Mouse (Mus musculus): ENCODE measurements around the gene Mrps18b.
"Not testable (repeated sequence)": the region's sequence is repeated elsewhere in the genome, so short reads cannot be mapped to it uniquely, and the experiment has no call there.

The Mrps18b gene

DNA sequence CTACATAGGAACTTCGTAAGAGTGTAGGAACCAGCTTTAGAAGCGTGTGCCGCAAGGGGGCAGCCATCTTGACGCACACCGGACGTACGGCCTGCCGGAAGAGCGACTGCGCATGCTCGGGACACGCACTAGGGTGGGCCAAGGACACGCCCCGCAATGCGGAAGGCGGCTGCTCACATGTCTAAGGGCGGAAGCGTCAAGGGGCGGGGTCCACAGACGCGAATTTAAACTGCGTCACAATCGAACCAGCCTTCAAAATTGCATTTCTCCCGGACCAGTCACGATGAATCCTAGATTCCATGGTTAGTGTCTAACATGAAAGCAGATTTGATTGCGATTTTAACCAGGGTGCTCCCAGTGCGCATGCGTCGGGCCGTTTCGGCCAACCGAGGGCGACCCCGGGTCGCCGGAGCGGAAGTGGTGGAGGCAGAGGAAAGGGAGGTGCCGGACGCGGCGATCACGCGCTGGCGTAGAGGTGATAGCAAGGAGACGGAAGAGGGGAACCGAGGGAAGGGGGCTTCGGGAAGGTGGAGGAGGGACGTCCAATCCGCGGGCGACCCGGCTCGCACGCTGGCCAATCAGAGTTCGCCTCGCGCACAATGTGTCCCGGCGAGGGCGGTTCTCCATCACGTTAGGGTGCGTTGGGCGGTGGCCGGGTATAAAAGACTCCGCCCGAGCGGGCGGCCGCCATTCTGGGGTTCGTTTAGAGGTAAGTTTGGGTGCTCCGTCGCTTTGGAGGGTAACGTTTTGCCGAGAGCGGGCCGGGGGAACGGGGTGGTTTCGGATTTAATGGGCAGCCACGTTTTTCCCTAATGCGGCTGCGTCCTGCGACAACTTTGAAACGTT, at the start of gene Mrps18b, which contains the start of gene Ppp1r10:
Gene Mrps18b (minus strand): TSS at position 93 of the 846 bp plus-strand sequence.
Gene Ppp1r10 (plus strand): TSS at position 138 of the 846 bp plus-strand sequence.
- peak; percentile 100 for DNase-seq

DNA sequence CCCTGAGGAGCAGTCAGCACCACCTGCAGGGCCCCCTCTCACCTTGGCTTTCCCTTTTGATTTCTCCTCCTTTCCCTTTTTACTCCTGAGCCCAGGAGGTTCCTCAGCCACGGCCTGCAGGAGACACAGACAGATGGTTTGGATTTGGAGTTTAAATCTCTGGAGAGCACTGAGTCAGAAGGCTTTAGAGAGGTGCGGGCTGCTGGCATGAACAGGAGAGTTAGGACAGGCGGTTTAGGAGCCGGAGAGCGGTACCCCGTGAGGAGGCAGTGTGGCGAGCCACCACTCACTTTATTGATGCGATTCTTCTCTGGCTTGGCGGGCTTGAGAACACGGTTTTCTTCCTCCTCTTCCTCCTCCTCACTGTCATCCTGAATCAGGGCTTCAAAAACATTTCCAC, 47.1 kb upstream of the Mrps18b start:
- no peak for DNase-seq

DNA sequence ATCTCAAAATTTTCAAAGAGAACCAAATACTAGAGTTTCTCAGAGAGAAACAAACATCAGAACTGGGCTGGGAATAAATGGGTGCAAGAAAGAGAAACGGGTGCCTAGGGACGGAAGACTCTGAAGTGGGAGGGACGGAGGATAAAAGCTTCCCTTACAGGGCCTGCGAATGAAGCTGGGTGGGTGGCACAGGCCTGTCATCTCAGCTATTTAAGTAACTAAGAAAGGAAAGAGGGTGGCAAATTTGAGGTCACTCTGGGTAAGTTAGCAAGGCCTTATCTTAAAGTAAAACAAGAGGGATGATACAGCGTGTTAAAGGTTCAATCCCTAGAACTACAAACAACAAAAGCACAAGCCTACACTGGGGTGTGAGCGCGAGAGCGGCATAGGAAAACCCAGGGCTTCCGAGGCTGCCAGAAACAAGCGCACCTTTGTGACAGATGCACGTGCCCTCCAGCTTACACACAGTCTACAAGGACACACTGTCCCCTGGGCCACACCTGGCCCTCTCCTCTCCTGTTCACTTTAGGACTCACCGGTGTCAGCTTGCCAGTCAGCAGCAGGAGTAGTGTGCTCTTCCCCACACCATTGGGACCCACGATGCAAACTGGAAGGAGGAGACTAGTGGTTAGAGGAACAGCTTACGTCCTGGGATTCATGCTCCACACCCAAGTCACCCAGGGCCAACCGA, 42.5 kb upstream of the Mrps18b start:
- DNase-seq = no peak

DNA sequence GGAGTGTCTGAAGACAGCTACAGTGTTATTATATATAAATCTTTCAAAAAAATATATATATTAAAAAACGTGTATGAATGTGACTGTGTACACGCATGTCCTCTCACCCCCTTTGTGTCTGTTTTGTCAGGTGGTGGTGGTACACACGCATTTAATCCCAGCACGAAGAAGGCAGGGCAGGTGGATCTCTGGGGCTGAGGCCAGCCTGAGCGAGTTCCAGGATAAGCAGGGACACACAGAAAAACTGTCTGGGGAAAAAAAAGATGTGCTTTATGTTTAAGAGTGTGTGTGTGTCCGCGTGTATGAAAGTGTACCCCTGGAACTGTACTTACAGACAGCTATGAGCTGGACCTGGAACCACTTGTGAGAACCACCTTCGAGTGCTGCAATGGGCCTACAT, 38.5 kb upstream of the Mrps18b start:
- DNase-seq = no peak

DNA sequence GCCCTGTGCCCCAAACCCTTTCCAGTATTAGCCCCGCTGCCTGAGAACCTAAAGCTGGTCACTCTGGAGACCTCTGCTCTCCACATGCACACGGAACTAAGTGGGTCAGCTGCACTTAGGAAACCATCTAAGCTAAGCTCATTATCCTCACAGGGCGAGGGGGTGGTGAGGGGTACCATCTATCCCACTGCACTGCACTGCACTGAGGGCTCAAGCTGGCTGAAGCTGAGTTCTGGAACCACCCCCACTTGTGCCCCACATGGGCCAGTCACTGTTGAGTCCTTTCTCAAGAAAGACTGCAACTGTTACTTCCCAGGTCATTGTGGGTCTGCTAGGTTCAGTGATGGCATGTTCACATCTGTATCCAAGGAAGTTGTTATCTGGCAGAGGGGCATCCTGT, 36.4 kb upstream of the Mrps18b start:
- not testable (repeated sequence) for DNase-seq

DNA sequence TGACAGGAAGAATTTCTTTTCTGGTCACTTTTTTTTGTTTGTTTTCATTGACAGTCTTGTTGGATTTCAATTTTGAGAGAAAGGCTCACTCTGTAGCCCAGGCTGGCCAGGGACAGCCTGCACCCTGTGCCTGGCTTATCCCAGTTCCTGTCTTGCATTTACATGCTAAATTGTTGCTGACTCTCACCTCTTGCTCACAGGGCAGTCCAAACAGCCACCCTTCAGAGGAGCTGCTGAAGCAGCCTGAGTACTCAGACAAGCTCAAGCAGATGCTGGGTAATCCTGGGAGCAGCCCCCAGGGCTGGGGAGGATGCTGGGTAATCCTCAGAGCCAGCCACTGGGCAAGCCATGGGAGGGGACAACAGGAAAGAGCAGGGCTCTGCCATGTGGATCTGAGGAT, 34.8 kb upstream of the Mrps18b start:
- not testable (repeated sequence) for DNase-seq

DNA sequence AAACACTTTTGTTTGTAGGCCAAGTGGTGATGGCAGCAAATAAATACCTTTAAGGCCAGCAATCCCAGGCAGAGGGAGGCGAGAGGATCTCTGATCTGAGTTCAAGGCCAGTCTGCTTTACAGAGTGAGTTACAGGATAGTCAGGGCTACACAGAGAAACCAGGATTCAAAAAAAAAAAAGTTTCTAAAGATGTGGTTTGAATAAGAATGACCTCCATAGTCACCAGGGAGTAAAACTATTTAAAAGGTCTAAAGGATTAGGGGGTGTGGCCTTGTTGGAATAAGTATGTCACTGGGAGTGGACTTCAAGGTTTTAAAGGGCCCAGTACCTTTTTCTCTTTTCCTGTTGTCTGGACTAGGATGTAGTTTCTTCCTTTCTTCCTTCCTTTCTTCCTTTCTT, 23.8 kb upstream of the Mrps18b start:
- DNase-seq = no peak

DNA sequence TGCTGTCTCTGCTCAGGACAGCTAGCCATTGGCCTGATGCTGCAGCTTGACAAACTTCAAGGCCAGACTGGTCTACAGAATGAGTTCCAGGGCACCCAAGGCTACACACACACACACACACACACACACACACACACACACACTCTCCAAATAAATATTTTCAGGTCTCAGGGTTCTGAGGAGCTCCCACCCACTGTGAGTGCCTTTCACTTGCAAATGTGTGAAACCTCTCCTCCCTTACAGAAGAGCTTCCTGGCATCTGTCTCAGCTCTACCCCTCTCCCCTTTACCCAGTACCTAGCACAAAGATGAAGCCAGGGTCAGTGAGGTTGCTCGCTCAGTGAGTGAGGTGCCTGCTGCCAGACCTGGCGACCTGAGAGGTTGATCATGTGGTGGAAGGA, 22.9 kb upstream of the Mrps18b start:
- DNase-seq = no peak

DNA sequence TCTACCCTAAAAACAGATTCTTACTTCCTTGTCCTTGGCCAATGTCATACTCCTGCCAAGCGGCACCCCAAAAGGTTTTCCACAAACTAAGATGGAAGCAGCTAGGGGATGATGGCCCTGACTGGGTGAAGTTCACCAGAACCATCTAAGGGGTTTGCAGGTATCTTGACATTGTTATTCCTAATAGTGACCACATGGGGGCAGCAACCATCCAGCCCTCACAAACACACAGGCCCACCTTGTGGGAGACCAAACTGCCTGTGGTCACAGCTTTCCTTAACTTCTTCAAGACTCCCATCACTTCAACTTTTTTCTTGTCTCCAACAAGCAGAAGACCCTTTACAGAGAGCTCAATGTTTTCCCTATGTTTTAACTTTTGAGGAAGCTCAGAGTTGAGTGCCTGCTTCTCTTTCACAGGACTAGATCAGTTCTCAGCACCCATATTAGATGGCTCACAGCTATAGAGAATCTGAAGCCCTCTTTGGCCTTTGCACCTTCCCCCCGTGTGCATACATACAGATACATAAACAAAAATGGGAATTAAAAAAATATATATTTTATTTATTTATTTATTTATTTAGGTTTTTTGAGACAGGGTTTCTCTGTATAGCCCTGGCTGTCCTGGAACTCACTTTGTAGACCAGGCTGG, 21.6 kb upstream of the Mrps18b start:
- DNase-seq = peak; percentile 69

DNA sequence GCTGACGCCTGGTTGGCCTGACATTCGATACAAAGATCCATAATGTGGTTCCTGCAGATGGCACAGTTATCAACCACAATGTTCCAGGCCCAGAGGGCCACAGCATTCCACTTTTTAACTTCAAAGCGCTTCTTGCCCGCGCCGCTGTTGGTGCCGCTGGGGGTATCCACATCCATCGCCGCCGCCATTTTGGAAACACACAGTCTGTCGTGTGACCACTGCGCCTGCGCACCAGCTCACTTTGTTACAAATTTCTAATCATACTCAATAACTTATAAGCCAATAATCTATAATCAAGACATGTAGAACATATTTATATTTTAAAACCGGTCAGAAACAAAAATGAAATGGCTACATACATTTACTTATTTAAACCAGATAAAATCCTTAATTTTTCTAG, 19.6 kb upstream of the Mrps18b start:
- DNase-seq = not testable (repeated sequence)

DNA sequence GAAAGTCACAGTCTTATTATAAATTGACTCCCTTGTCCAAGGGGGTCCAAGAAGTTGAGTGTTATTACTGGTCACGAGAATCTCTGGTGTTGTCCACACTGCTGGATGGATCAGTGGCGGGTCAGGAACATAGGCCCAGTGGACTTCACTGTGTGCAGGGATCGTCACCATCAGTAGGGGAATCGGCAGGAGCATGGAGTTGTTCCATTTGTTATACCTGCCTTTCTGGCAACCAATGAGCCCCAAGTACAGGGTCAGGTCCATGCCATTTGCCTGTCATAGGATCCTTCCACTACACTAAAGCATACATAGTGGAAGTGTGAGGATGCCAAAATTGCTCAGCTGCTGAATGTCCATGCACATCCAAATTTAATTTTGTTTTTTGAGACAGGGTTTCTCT, 16.4 kb upstream of the Mrps18b start:
- DNase-seq = no peak

DNA sequence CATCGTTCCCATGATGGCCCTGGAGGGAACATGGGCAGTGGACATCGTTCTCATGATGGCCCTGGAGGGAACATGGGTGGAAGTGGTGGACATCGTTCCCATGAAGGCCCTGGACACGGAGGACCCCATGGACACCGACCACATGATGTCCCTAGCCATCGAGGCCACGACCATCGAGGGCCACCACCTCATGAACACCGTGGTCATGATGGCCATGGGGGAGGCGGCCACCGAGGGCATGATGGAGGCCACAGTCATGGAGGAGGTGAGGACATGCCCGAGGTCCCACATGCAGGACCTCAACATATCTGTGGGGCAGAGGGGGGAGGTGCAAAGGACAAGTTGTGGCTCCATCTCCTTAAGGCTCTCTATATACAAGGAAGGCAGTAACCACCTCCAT, 14.4 kb upstream of the Mrps18b start:
- no peak for DNase-seq

DNA sequence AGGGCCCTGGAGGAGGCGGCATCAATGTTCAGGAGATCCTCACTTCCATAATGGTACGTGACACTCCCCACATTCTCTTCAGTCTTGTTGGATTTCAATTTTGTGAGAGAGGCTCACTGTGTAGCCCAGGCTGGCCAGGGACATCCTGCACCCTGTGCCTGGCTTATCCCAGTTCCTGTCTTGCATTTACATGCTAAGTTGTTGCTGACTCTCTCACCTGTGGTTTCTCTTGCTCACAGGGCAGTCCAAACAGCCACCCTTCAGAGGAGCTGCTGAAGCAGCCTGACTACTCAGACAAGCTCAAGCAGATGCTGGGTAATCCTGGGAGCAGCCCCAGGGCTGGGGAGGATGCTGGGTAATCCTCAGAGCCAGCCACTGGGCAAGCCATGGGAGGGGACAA, 13.3 kb upstream of the Mrps18b start:
- DNase-seq = no peak

DNA sequence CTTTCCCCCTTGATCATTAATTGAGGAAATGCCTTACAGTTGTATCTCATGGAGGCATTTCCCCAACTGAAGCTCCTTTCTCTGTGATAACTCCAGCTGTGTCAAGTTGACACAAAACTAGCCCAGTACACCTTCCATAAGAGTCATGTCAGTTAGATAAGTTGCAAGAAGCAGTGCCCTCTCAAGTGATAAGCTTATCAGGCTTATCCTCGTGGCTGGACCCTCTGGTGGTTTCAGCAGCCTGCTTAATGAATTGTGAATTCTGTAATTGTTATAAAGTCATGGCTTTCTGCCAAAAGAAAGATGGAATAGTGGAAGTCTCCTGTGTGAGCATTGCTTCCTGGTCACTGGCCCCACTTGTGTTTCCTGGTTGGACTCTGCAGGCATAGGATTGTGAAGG, 11.3 kb upstream of the Mrps18b start:
- DNase-seq = no peak

DNA sequence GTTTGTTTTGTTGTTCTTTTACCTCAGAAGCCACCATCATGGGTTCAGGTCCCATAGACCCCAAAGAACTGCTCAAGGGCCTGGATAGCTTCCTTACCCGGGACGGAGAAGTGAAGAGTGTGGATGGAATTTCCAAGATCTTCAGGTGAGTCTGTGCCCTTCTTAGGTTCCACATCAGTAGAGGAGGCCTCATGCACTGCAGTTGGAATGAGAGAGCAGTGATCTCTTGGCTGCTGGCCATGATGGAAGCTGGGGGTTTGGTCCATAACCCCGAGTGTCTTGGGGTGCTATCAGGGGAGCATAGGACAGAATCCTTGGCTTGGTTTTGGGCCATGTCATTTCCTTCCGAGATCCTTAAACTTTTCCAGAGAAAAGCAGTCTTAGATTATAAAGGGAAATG, 7.1 kb upstream of the Mrps18b start:
- DNase-seq = no peak

DNA sequence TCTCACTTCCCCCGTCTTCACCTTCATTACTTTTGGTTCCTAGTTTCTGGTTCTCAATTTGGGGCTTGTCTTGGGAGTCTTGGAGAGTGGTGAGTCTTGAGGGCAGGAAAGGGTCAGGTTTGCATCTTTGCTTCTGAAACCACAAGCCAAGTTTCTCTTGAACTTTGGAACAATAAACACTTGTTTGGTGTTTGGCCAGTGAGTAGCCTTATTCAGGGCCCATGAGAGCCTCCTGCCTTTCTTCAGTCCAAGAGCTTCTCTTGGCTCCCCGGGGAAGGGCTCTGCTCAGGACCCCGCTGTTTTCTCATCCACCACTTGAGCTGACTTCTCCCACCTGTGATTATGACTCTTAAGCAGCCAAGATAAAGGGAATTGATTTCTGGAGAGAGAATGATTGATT, 6.4 kb upstream of the Mrps18b start:
- peak; percentile 29 for DNase-seq

DNA sequence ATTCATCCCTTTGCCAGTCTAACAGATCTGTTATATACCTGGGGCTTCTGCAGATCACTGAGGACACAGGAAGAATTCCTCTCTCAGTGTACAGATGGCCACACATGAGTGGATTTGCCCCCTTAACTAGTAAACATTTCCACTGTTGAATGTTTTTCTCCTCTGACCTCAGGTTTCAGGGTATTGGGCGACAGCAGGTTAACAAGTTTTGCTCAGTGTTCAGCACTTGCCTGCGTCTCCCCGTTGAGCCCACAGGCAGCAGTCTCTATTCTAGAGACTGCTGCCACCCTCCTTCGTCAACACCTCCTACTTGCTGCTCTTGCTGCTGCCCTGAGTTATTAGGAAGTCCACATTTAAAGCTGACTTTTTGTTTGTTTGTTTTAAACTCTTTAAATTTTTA, 5.5 kb upstream of the Mrps18b start:
- no peak for DNase-seq

DNA sequence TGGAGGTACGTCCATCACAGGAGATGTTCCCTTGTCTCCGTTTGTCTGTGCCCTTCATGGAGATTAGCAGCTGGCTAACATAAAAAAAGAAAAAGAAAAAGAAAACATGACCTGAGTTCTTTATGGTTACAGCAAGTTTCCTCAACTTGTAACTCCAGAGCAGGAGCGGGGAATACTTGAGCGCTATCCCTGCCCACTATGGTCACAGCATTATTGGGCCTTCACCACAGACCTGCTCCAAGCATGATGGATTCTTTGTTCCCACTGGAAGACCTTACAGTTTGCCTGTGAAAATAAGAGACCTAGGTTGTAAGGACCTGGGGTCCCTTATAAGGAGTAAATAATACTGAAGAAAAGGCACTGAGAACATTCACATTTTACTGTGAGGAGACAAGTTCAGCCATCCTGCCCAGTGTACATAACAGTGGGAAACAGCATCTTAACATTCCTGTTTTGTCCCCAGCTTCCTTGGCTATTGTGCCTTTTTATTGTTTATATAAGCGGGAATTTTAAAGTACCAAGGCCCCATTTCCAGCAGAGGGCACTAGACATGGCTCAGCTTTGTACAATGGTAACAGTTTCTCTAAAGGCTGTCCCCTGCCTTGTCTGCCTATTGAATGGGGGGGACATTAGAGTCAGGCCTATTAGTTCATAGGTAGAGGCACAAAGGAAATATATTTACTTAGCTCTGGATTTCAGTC, 4.8 kb upstream of the Mrps18b start:
- peak; percentile 58 for DNase-seq

DNA sequence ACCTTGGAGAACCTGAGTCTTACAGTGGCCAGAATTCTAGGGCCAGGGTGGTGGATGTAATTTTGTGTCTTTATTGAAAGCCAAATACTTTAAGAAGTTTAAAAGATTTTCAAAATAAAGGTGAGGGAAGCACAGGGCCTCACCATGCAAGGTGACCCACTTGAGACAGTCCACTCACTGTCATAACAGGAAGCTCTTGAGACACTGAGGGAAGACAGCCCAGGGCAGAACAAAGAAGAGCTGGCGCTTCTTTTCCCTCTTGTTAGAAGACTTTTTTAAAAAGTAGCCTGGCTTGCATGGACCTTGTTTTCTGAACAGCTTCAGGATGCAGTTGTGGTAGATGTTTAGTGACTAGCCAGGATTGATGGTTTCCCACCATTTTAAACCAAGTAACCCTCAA, 4.2 kb upstream of the Mrps18b start:
- peak; percentile 30 for DNase-seq

DNA sequence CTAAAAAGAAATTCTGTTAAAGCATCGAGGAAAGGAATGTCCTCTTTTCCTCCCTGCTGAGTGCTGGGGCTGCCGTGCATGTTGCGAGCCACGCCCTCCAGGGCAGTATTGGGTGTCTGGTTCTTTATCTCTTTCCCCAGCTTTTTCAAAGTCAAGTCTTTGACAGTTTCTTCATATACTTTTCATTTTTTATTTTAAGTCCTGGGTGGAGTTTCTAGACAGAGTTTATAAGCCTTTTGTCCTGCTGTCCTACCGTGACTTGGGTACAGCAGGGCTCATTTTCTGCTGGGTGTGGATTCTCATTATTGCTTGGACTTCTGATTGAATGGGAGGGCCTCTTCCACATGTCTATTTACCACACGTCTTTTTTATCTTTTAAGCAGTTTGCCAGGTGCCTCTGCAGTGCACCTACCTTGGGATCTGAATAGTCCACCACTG, 3.7 kb upstream of the Mrps18b start:
- DNase-seq = no peak

DNA sequence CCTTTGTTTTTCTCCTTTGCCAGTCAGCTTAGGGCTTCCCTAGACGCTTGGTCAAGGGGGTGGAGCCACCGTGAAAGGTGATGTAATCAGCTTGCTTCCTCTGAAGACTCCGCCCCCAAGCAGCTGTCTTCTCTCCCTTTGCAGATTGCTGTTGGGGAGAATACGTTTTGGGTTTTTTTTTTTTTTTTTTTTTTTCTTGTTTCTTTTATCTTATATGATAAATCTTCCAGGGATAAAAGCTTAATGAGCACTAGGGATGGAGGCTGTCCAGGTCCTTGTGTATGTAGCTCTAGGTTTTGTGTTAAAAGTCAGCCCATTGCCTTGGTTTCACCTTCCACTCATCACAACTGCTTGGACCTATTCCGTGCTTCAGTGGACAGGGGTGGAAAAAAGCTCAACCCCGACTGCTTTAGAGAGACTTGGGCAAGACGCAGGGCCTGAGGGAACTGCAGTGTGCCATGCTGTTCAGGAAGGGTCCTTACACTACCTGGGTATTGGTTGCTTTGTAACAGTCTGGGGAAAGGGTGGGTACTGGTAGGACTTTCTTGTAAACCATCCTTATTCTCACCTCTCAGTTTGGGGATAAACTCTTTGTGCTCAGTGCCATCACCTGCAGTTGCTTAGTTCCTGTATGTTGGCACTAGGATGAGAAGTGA, 3.0 kb upstream of the Mrps18b start:
- DNase-seq = peak; percentile 97

DNA sequence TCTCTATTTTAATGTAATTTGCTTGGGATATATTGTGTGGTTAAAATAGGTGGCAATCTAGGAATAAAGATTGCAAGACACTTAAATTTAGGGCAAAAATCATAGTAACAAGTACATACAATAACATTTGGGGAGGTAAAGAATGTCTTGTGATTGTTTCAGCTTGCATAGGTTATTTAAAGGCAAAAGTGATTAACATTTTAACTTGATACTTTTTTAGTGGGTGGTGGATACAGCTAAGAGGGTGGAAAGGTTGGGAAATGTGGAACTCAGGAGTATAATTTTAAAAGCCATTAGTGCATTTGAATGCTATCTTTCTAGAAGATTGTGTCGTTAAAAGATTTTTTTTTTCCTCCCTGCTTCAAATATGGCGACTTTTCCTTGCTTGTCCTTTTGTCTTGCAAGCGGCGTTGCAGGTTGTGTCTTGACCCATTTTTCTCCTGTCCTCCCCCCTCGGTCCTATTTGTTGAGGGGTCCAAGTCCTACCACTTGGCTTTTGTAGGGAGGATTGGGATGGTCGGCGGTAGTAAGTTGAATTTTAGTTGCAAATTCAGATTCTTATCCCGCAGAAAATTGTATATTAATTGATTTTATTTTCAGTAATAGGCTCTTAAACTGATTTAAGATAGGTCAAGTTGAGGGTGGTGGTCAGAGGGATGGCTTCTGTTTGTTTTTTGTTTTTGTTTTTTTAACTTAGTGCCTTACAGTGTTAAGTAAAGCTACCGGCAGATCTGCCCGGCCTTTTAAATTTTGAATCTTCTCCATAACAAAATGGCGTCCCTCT, 2.3 kb upstream of the Mrps18b start:
- peak; percentile 58 for DNase-seq
